Mouse (Mus musculus): ENCODE measurements around the gene Crb2. TPM values are rescaled to one million over a fixed set of nuclear protein-coding genes. Genes with fewer than 3 reads are reported as not detected.

The Crb2 gene
- polyA plus RNA-seq, 1 experiment from 2014 or later: 1.3 TPM

GRCm38 (mm10) chr2:37837542-37837941 is 61.5 kb downstream of the Crb2 start:
- ATAC-seq (replicated peaks; ENCODE audit: insufficient number of reproducible peaks, insufficient read depth, low FRiP score, low read depth): no peak
- Histone ChIP-seq H3K4me2 (no peak overlapping the region), H3K4me1 (replicated peaks) (peaks cover 6% of the 10 kb centered on the region), H3K36me3 (no peaks in the 10 kb centered on the region), H3K9ac (no peak overlapping the region), H3K27ac (no peak overlapping the region), H3K9me3 (replicated peaks) (no peaks in the 10 kb centered on the region), H3K4me3 (no peak overlapping the region), H3K27me3 (no peaks in the 10 kb centered on the region)
- 95% methylated on average over 3 of the region's 3 CpGs for WGBS

GRCm38 (mm10) chr2:37838202-37838984 is 62.3 kb downstream of the Crb2 start:
- WGBS: 80% methylated on average over 7 of the region's 7 CpGs
- no peak for ATAC-seq (replicated peaks; ENCODE audit: insufficient number of reproducible peaks, insufficient read depth, low FRiP score, low read depth)
- Histone ChIP-seq H3K36me3 (no peaks in the 10 kb centered on the region), H3K9ac (no peak overlapping the region), H3K4me3 (no peak overlapping the region), H3K27me3 (no peaks in the 10 kb centered on the region), H3K27ac (no peak overlapping the region), H3K4me1 (replicated peaks) (peaks cover 15% of the 10 kb centered on the region), H3K9me3 (replicated peaks) (no peaks in the 10 kb centered on the region), H3K4me2 (no peak overlapping the region)

GRCm38 (mm10) chr2:37839922-37840321 is 63.9 kb downstream of the Crb2 start:
- ATAC-seq (replicated peaks; ENCODE audit: insufficient number of reproducible peaks, insufficient read depth, low FRiP score, low read depth): no peak
- Histone ChIP-seq H3K27ac (no peak overlapping the region), H3K27me3 (no peaks in the 10 kb centered on the region), H3K9ac (no peak overlapping the region), H3K4me2 (no peak overlapping the region), H3K4me3 (no peak overlapping the region), H3K9me3 (replicated peaks) (no peaks in the 10 kb centered on the region), H3K36me3 (peaks cover 5% of the 10 kb centered on the region; the same call in 1 of the 2 replicates), H3K4me1 (replicated peaks) (peaks cover 15% of the 10 kb centered on the region)

- WGBS: 19% methylated on average over 7 of the region's 7 CpGs
- Histone ChIP-seq H3K9ac (no peak overlapping the region), H3K36me3 (peaks cover 5% of the 10 kb centered on the region; the same call in 1 of the 2 replicates), H3K27ac (peak overlapping the region; percentile 29; the same call in 1 of the 2 replicates), H3K27me3 (no peaks in the 10 kb centered on the region), H3K9me3 (replicated peaks) (no peaks in the 10 kb centered on the region), H3K4me1 (replicated peaks) (peaks cover 15% of the 10 kb centered on the region), H3K4me2 (no peak overlapping the region), H3K4me3 (no peak overlapping the region)
- ATAC-seq (replicated peaks; ENCODE audit: insufficient number of reproducible peaks, insufficient read depth, low FRiP score, low read depth): no peak
Observed at GRCm38 (mm10) chr2:37842151-37842569, 66.1 kb downstream of the Crb2 start.

GRCm38 (mm10) chr2:37842719-37843118 is 66.7 kb downstream of the Crb2 start:
- Histone ChIP-seq H3K27ac (peak overlapping the region; percentile 29; the same call in 1 of the 2 replicates), H3K9me3 (replicated peaks) (no peaks in the 10 kb centered on the region), H3K27me3 (no peaks in the 10 kb centered on the region), H3K9ac (no peak overlapping the region), H3K4me3 (no peak overlapping the region), H3K4me2 (no peak overlapping the region), H3K4me1 (replicated peaks) (peaks cover 15% of the 10 kb centered on the region), H3K36me3 (peaks cover 5% of the 10 kb centered on the region; the same call in 1 of the 2 replicates)
- WGBS: 18% methylated on average over 4 of the region's 4 CpGs
- ATAC-seq (replicated peaks; ENCODE audit: insufficient number of reproducible peaks, insufficient read depth, low FRiP score, low read depth): 0 out of 2 replicates have a peak, but pooled peaks have one; percentile 58

Other genes with a start within 250 kb of the Crb2 start
- 23.4 and 24.5 TPM in 2 replicates for gene Strbp, start 72.4 kb upstream of the Crb2 start, polyA plus RNA-seq (2015; fragmentation: Nextera tagmentation; extraction: Ambion mirVana)

Measured in heart, embryonic 15.5 days (tissue).